8 mouse cellular contexts compared by ENCODE assay signal in genomic region chr5:143356686-143357388, GRCm38 (mm10). TPM values are rescaled to one million over a fixed set of nuclear protein-coding genes. Genes with fewer than 3 reads are reported as not detected.
A peak's percentile ranks its signal among the peaks of the same experiment; 100 is the strongest.
DNase-seq lines count a peak whose midpoint lies in the region; ATAC-seq and TF ChIP-seq lines count a peak whose summit lies in the region.
"Had no signal": no experiment of that assay in that cellular context is flagged by ENCODE, and none has a peak within 500 bp of the region (broad histone marks: within the 10 kb centered on the region; RNA-seq: fewer than 3 reads in every experiment).

Gene Grid2ip (plus strand): TSS chr5:143357338.

- H3K27ac ChIP-seq in lung, embryonic 15.5 days: no peak within 1 kb of the TSS
- no peak within 1 kb of the TSS for H3K27ac ChIP-seq in embryonic facial prominence, embryonic 14.5 days (replicated peaks; ENCODE audit: low read depth, low read length)
- H3K27ac ChIP-seq in intestine, postnatal 0 days (ENCODE audit: low read depth, low read length): no peak within 1 kb of the TSS
- no peak within 1 kb of the TSS for H3K27ac ChIP-seq in stomach, embryonic 15.5 days

- H3K4me2 ChIP-seq in lung, embryonic 15.5 days: peak within 1 kb of the TSS; percentile 30; the same call in 1 of the 2 replicates
- peak within 1 kb of the TSS; percentile 51 for H3K4me2 ChIP-seq in embryonic facial prominence, embryonic 14.5 days (ENCODE audit: low read depth, low read length)
- H3K4me2 ChIP-seq in intestine, postnatal 0 days (replicated peaks; ENCODE audit: low read depth): no peak within 1 kb of the TSS
- peak within 1 kb of the TSS; percentile 45 for H3K4me2 ChIP-seq in stomach, embryonic 15.5 days

- no peak within 1 kb of the TSS; the same call in 1 of the 2 replicates for H3K9ac ChIP-seq in lung, embryonic 15.5 days
- H3K9ac ChIP-seq in embryonic facial prominence, embryonic 14.5 days (ENCODE audit: low read depth, low read length): peak within 1 kb of the TSS; percentile 57
- H3K9ac ChIP-seq in intestine, postnatal 0 days (ENCODE audit: low read depth, low read length): no peak within 1 kb of the TSS
- H3K9ac ChIP-seq in stomach, embryonic 15.5 days: no peak within 1 kb of the TSS

- H3K9me3 ChIP-seq in lung, embryonic 15.5 days: no peaks in the 10 kb centered on the region
- H3K9me3 ChIP-seq in embryonic facial prominence, embryonic 14.5 days (ENCODE audit: control insufficient read depth, low read length): 0 out of 2 replicates have a peak, but pooled peaks cover 2% of the 10 kb centered on the region
- H3K9me3 ChIP-seq in intestine, postnatal 0 days (ENCODE audit: control insufficient read depth): no peaks in the 10 kb centered on the region
- H3K9me3 ChIP-seq in stomach, embryonic 15.5 days: no peaks in the 10 kb centered on the region

- H3K36me3 ChIP-seq in lung, embryonic 15.5 days: no peaks in the 10 kb centered on the region
- no peaks in the 10 kb centered on the region for H3K36me3 ChIP-seq in embryonic facial prominence, embryonic 14.5 days (ENCODE audit: control insufficient read depth, insufficient read depth, low read length)
- H3K36me3 ChIP-seq in intestine, postnatal 0 days (ENCODE audit: control insufficient read depth, insufficient read depth): no peaks in the 10 kb centered on the region
- H3K36me3 ChIP-seq in stomach, embryonic 15.5 days: no peaks in the 10 kb centered on the region

- H3K4me1 ChIP-seq in lung, embryonic 15.5 days: peaks cover 4% of the 10 kb centered on the region
- peaks cover 10% of the 10 kb centered on the region for H3K4me1 ChIP-seq in embryonic facial prominence, embryonic 14.5 days (ENCODE audit: control insufficient read depth, insufficient read depth, low read length)
- no peaks in the 10 kb centered on the region for H3K4me1 ChIP-seq in intestine, postnatal 0 days (replicated peaks; ENCODE audit: control insufficient read depth, insufficient read depth, low read length)
- no peaks in the 10 kb centered on the region for H3K4me1 ChIP-seq in stomach, embryonic 15.5 days

- ATAC-seq in lung, embryonic 15.5 days (ENCODE audit: borderline replicate concordance, extremely low read depth, low FRiP score, low TSS enrichment): no peak
- ATAC-seq in embryonic facial prominence, embryonic 14.5 days (ENCODE audit: low read depth): peak; percentile 22; the same call in 1 of the 2 replicates
- no peak for ATAC-seq in intestine, postnatal 0 days
- no peak for ATAC-seq in stomach, embryonic 15.5 days (ENCODE audit: insufficient read depth, low FRiP score, low read depth)

- no peak within 1 kb of the TSS for H3K4me3 ChIP-seq in lung, embryonic 15.5 days
- H3K4me3 ChIP-seq in embryonic facial prominence, embryonic 14.5 days (ENCODE audit: low read depth, low read length): peak within 1 kb of the TSS; percentile 26
- H3K4me3 ChIP-seq in intestine, postnatal 0 days (ENCODE audit: low read depth, low read length): peak within 1 kb of the TSS; percentile 12; the same call in 1 of the 2 replicates
- H3K4me3 ChIP-seq in stomach, embryonic 15.5 days (replicated peaks): 0 out of 2 replicates have a peak within 1 kb of the TSS, but pooled peaks have one; percentile 6

- peaks cover 29% of the 10 kb centered on the region for H3K27me3 ChIP-seq in lung, embryonic 15.5 days
- peaks cover 12% of the 10 kb centered on the region for H3K27me3 ChIP-seq in embryonic facial prominence, embryonic 14.5 days (replicated peaks; ENCODE audit: control insufficient read depth, insufficient read depth, low read length)
- H3K27me3 ChIP-seq in intestine, postnatal 0 days (replicated peaks; ENCODE audit: control insufficient read depth, insufficient read depth, low read length): peaks cover 27% of the 10 kb centered on the region
- peaks cover 25% of the 10 kb centered on the region for H3K27me3 ChIP-seq in stomach, embryonic 15.5 days (replicated peaks)

- WGBS in lung, embryonic 15.5 days: 17% methylated on average over 16 of the region's 17 CpGs
- WGBS in embryonic facial prominence, embryonic 14.5 days: 17% methylated on average over 16 of the region's 17 CpGs
- 21% methylated on average over 17 of the region's 17 CpGs for WGBS in intestine, postnatal 0 days
- WGBS in stomach, embryonic 15.5 days: 18% methylated on average over 17 of the region's 17 CpGs

- no peak for DNase-seq in lung, postnatal 4 days
- DNase-seq in embryonic facial prominence, embryonic 14.5 days (ENCODE audit: low spot score): peak; percentile 11
- no peak for DNase-seq in spleen, postnatal 36 days (ENCODE audit: low spot score in 2 of 2)
- DNase-seq in layer of hippocampus, adult 18-20 months (ENCODE audit: low spot score in 2 of 2): no peak
- DNase-seq: adrenal gland, adult 8-10 months had no signal

- TF ChIP-seq CTCF in intestine, postnatal 0 days (IDR thresholded peaks at IDR 0.05; ENCODE audit: low read depth): no peak

RNA-seq across cellular contexts. Expression of gene Grid2ip, which starts in this region (rescaled TPM):
- polyA plus RNA-seq in lung, embryonic 15.5 days (2015; fragmentation: Nextera tagmentation; extraction: Ambion mirVana): 0.04 and 0.07 TPM in 2 replicates
- polyA plus RNA-seq in embryonic facial prominence, embryonic 14.5 days (2014; fragmentation: Nextera tagmentation; extraction: Ambion mirVana): 0.51 and 0.87 TPM in 2 replicates
- 0.04 and 0.10 TPM in 2 replicates for polyA plus RNA-seq in intestine, postnatal 0 days (2015; fragmentation: Nextera tagmentation; extraction: Ambion mirVana)
- polyA plus RNA-seq in stomach, embryonic 15.5 days (2015; fragmentation: Nextera tagmentation; extraction: Ambion mirVana): 1.1 and 2.0 TPM in 2 replicates
- total RNA-seq in layer of hippocampus, adult 18-20 months (2021): 1 to 10 TPM; 1.5 to 2.0 TPM

Comparison
In these comparisons a context has a peak if more than half of its experiments do, and no peak if none do; other contexts are left out.
1. Peak in DNase-seq, ATAC-seq, H3K4me3 ChIP-seq, H3K9ac ChIP-seq and H3K4me2 ChIP-seq in embryonic facial prominence, embryonic 14.5 days; RNA of the gene not detected or under 1 TPM.